Mouse (Mus musculus) liver, postnatal 0 days (tissue): Measurements from ENCODE around the gene Tmem86b. TPM values are rescaled to one million over a fixed set of nuclear protein-coding genes. Genes with fewer than 3 reads are reported as not detected.

Experiments used
- ATAC-seq: fragments of 200-750 bp; cut with Nextera tagmentation; 2 replicates; pipeline ENCODE4 v1.8.0; 2017; ENCODE audit warnings: mild to moderate bottlenecking, moderate library complexity
- DNase-seq: peaks from one replicate; pipeline ENCODE4 v3.0.0-alpha.2; 2016
- H3K27ac ChIP-seq: fragments of 300-500 bp; sonication (generic); 2 replicates; pipeline ENCODE4 v1.5.1; 2014; ENCODE audit warnings: antibody characterized with exemption, moderate library complexity, mild to moderate bottlenecking, low read depth
- H3K27me3 ChIP-seq: fragments of 300-500 bp; sonication (generic); 2 replicates; pipeline ENCODE4 v1.6.1; 2014; ENCODE audit warnings: low read length, control low read depth, mixed read lengths; ENCODE audit not compliant: insufficient read depth
- H3K36me3 ChIP-seq: fragments of 300-500 bp; sonication (generic); replicated peaks from 2 replicates; pipeline ENCODE4 v1.6.1; 2014; ENCODE audit warnings: mild to moderate bottlenecking, control low read depth, low read length, moderate library complexity, mixed read lengths; ENCODE audit not compliant: insufficient read depth
- H3K4me1 ChIP-seq: fragments of 300-500 bp; sonication (generic); 2 replicates; pipeline ENCODE4 v1.6.1; 2014; ENCODE audit warnings: antibody characterized with exemption, mild to moderate bottlenecking, control low read depth; ENCODE audit not compliant: insufficient read depth
- H3K4me2 ChIP-seq: fragments of 300-500 bp; sonication (generic); 2 replicates; pipeline ENCODE4 v1.6.1; 2014; ENCODE audit warnings: low read depth, mild to moderate bottlenecking, low read length, moderate library complexity, mixed read lengths
- H3K4me3 ChIP-seq: fragments of 300-500 bp; sonication (generic); 2 replicates; pipeline ENCODE4 v1.5.1; 2014; ENCODE audit warnings: low read depth, low read length
- H3K9ac ChIP-seq: fragments of 300-500 bp; sonication (generic); replicated peaks from 2 replicates; pipeline ENCODE4 v1.6.1; 2014; ENCODE audit warnings: mild to moderate bottlenecking, moderate library complexity
- H3K9me3 ChIP-seq: fragments of 300-500 bp; sonication (generic); 2 replicates; pipeline ENCODE4 v1.6.1; 2016; ENCODE audit warnings: mild to moderate bottlenecking, control low read depth, low read length, mixed read lengths
- CTCF ChIP-seq: sonication (generic); IDR thresholded peaks from 2 replicates; pipeline ENCODE4 v1.5.1; 2016; ENCODE audit warnings: antibody characterized with exemption, low read depth
- EP300 ChIP-seq: IDR thresholded peaks from 2 replicates; pipeline ENCODE4 v1.6.1; 2016; ENCODE audit warnings: antibody characterized with exemption, low read depth, mild to moderate bottlenecking
- WGBS: fragments of 180-500 bp; shearing (Covaris S2); extraction: QIAGEN DNeasy Blood & Tissue Kit; methylation state at CpG from one replicate; pipeline ENCODE4 v1.1.7; 2014; ENCODE audit not compliant: insufficient replicate concordance; 5-methylcytosine and 5-hydroxymethylcytosine counted together
- polyA plus RNA-seq: library from polyadenylated mRNA; unstranded; fragments of >200 nt; fragmentation: Nextera tagmentation; extraction: Ambion mirVana; gene quantifications from 2 replicates; pipeline ENCODE4 v1.2.1, GENCODE M21; 2015

The Tmem86b gene
- polyA plus RNA-seq, 1 experiment from 2014 or later = 35.4 TPM

GRCm38 (mm10) chr7:4625928-4626327 is 5.3 kb downstream of the Tmem86b start:
- no peak overlapping the region for H3K4me2 ChIP-seq
- no peak overlapping the region for H3K9ac ChIP-seq
- 76% methylated on average over 2 of the region's 2 CpGs for WGBS
- no peaks in the 10 kb centered on the region for H3K27me3 ChIP-seq
- no peak overlapping the region for H3K27ac ChIP-seq
- peaks cover 14% of the 10 kb centered on the region for H3K36me3 ChIP-seq
- H3K4me3 ChIP-seq = no peak overlapping the region
- no peak for DNase-seq
- no peaks in the 10 kb centered on the region for H3K9me3 ChIP-seq
- TF ChIP-seq CTCF (no peak), EP300 (no peak)
- H3K4me1 ChIP-seq = peaks cover 33% of the 10 kb centered on the region
- no peak for ATAC-seq

GRCm38 (mm10) chr7:4624343-4624742 is 6.9 kb downstream of the Tmem86b start:
- H3K36me3 ChIP-seq = peaks cover 14% of the 10 kb centered on the region
- TF ChIP-seq EP300 (no peak), CTCF (peak; percentile 52)
- H3K9me3 ChIP-seq = no peaks in the 10 kb centered on the region
- H3K27ac ChIP-seq = no peak overlapping the region
- H3K4me1 ChIP-seq = peaks cover 20% of the 10 kb centered on the region
- H3K27me3 ChIP-seq = no peaks in the 10 kb centered on the region
- no peak overlapping the region for H3K4me2 ChIP-seq
- H3K4me3 ChIP-seq = no peak overlapping the region
- no peak for ATAC-seq
- DNase-seq = no peak
- no peak overlapping the region for H3K9ac ChIP-seq
- 43% methylated on average over 1 of the region's 1 CpGs for WGBS

GRCm38 (mm10) chr7:4623544-4624189 is 7.6 kb downstream of the Tmem86b start:
- no peak for TF ChIP-seq EP300
- peak; percentile 76 for TF ChIP-seq CTCF
- Histone ChIP-seq H3K4me2 (no peak overlapping the region), H3K27ac (no peak overlapping the region), H3K36me3 (peaks cover 8% of the 10 kb centered on the region), H3K9me3 (no peaks in the 10 kb centered on the region), H3K9ac (no peak overlapping the region), H3K4me1 (peaks cover 14% of the 10 kb centered on the region), H3K4me3 (no peak overlapping the region), H3K27me3 (no peaks in the 10 kb centered on the region)
- 19% methylated on average over 4 of the region's 4 CpGs for WGBS
- ATAC-seq (peak; percentile 71), DNase-seq (peak; percentile 72)

- 33% methylated on average over 1 of the region's 1 CpGs for WGBS
- Histone ChIP-seq H3K4me1 (no peaks in the 10 kb centered on the region), H3K4me3 (no peak overlapping the region), H3K27ac (no peak overlapping the region), H3K27me3 (no peaks in the 10 kb centered on the region), H3K36me3 (no peaks in the 10 kb centered on the region), H3K4me2 (no peak overlapping the region), H3K9me3 (no peaks in the 10 kb centered on the region), H3K9ac (no peak overlapping the region)
- TF ChIP-seq CTCF (no peak), EP300 (no peak)
- DNase-seq (peak; percentile 72), ATAC-seq (no peak)
Observed at GRCm38 (mm10) chr7:4619979-4620378, 11.2 kb downstream of the Tmem86b start.

GRCm38 (mm10) chr7:4613740-4614403 is 17.4 kb downstream of the Tmem86b start:
- H3K36me3 ChIP-seq = no peaks in the 10 kb centered on the region
- 40% methylated on average over 14 of the region's 14 CpGs for WGBS
- H3K9ac ChIP-seq = 0 out of 2 replicates have a peak overlapping the region, but pooled peaks have one; percentile 11
- H3K27me3 ChIP-seq = no peaks in the 10 kb centered on the region
- no peaks in the 10 kb centered on the region for H3K9me3 ChIP-seq
- peak overlapping the region; percentile 50 for H3K4me2 ChIP-seq
- peak; percentile 79 for ATAC-seq
- peak overlapping the region; percentile 6; the same call in 1 of the 2 replicates for H3K27ac ChIP-seq
- no peak overlapping the region for H3K4me3 ChIP-seq
- H3K4me1 ChIP-seq = no peaks in the 10 kb centered on the region
- peak; percentile 66; the same call in 1 of the 2 replicates for TF ChIP-seq EP300
- TF ChIP-seq CTCF = no peak
- DNase-seq = no peak

GRCm38 (mm10) chr7:4612956-4613355 is 18.3 kb downstream of the Tmem86b start:
- no peaks in the 10 kb centered on the region for H3K27me3 ChIP-seq
- TF ChIP-seq CTCF (no peak), EP300 (no peak)
- ATAC-seq (no peak), DNase-seq (no peak)
- 70% methylated on average over 1 of the region's 1 CpGs for WGBS
- no peaks in the 10 kb centered on the region for H3K9me3 ChIP-seq
- no peak overlapping the region for H3K4me3 ChIP-seq
- H3K36me3 ChIP-seq = no peaks in the 10 kb centered on the region
- no peak overlapping the region for H3K27ac ChIP-seq
- no peak overlapping the region for H3K9ac ChIP-seq
- no peak overlapping the region for H3K4me2 ChIP-seq
- no peaks in the 10 kb centered on the region for H3K4me1 ChIP-seq
